Mouse (Mus musculus): ENCODE measurements around the gene Wscd2.

DNA sequence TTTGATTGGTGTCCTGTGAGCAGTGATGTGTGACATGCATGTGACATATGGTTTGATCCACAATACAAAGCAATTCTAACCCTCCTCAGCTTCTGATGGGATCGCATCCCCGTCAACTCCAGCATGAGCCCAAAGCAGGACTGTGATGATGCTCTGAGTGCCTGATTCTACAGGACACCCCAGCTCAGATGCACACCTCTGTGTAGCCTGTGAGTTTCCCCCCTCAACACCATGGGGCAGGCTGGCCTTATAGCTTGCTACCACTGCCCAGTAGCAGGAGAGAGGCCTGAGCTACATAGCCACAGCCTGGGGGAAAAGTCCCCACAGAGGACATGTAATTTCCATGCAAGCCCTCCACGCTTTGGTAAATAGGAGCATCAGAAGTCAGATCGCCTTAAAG, 27.3 kb downstream of the Wscd2 start:
- TF ChIP-seq POLR2A (IDR thresholded peaks at IDR 0.05; ENCODE audit: extremely low read depth, insufficient read depth, low read length) (no peak), CTCF (IDR thresholded peaks at IDR 0.05; ENCODE audit: extremely low read depth, insufficient read depth, low read length) (no peak)
